Mouse (Mus musculus) bone marrow macrophage, adult 2 months (primary cell): Measurements from ENCODE around the gene Tspan1.

Experiments
- CTCF ChIP-seq: IDR thresholded peaks from 2 replicates; pipeline ENCODE4 v1.5.1; 2012; ENCODE audit warnings: low read depth, mild to moderate bottlenecking, low read length, moderate library complexity
- POLR2A ChIP-seq: IDR thresholded peaks from 2 replicates; pipeline ENCODE4 v1.6.1; 2012; ENCODE audit warnings: mild to moderate bottlenecking, low read depth, low read length, borderline replicate concordance

GRCm38 (mm10) chr4:116177140-116177539 is 9.7 kb upstream of the Tspan1 start:
- TF ChIP-seq CTCF = no peak
- no peak for TF ChIP-seq POLR2A
